Mouse (Mus musculus) intestine, postnatal 0 days (tissue): ENCODE measurements around the gene Lix1l. TPM values are rescaled to one million over a fixed set of nuclear protein-coding genes. Genes with fewer than 3 reads are reported as not detected.

Experiments used
- ATAC-seq: fragments of 200-750 bp; cut with Nextera tagmentation; 2 replicates; pipeline ENCODE4 v1.8.0; 2017; ENCODE audit warnings: mild to moderate bottlenecking, moderate TSS enrichment, moderate library complexity
- H3K27ac ChIP-seq: fragments of 300-500 bp; sonication (generic); 2 replicates; pipeline ENCODE4 v1.5.1; 2014; ENCODE audit warnings: mild to moderate bottlenecking, low read depth, low read length, moderate library complexity
- H3K27me3 ChIP-seq: fragments of 300-500 bp; sonication (generic); replicated peaks from 2 replicates; pipeline ENCODE4 v1.6.1; 2014; ENCODE audit warnings: low read length, mixed read lengths; ENCODE audit not compliant: control insufficient read depth, insufficient read depth
- H3K36me3 ChIP-seq: fragments of 300-500 bp; sonication (generic); 2 replicates; pipeline ENCODE4 v1.6.1; 2014; ENCODE audit warnings: mild to moderate bottlenecking, moderate library complexity; ENCODE audit not compliant: control insufficient read depth, insufficient read depth
- H3K4me1 ChIP-seq: fragments of 300-500 bp; sonication (generic); replicated peaks from 2 replicates; pipeline ENCODE4 v1.6.1; 2014; ENCODE audit warnings: antibody characterized with exemption, low read length, mixed read lengths; ENCODE audit not compliant: control insufficient read depth, insufficient read depth
- H3K4me2 ChIP-seq: fragments of 300-500 bp; sonication (generic); replicated peaks from 2 replicates; pipeline ENCODE4 v1.6.1; 2014; ENCODE audit warnings: low read depth, mild to moderate bottlenecking, moderate library complexity
- H3K4me3 ChIP-seq: fragments of 300-500 bp; sonication (generic); 2 replicates; pipeline ENCODE4 v1.5.1; 2014; ENCODE audit warnings: low read depth, low read length
- H3K9ac ChIP-seq: fragments of 300-500 bp; sonication (generic); 2 replicates; pipeline ENCODE4 v1.6.1; 2014; ENCODE audit warnings: mild to moderate bottlenecking, low read depth, low read length
- H3K9me3 ChIP-seq: fragments of 300-500 bp; sonication (generic); 2 replicates; pipeline ENCODE4 v1.6.1; 2016; ENCODE audit warnings: mixed run types; ENCODE audit not compliant: control insufficient read depth
- CTCF ChIP-seq: sonication (generic); IDR thresholded peaks from 2 replicates; pipeline ENCODE4 v1.5.1; 2016; ENCODE audit warnings: low read depth, mild to moderate bottlenecking, control low read depth, antibody characterized with exemption, moderate library complexity
- WGBS: fragments of 180-500 bp; shearing (Covaris S2); extraction: QIAGEN DNeasy Blood & Tissue Kit; methylation state at CpG from one replicate; pipeline ENCODE4 v1.1.7; 2014; 5-methylcytosine and 5-hydroxymethylcytosine counted together
- polyA plus RNA-seq: library from polyadenylated mRNA; unstranded; fragments of >200 nt; fragmentation: Nextera tagmentation; extraction: Ambion mirVana; gene quantifications from 2 replicates; pipeline ENCODE4 v1.2.1, GENCODE M21; 2015

Gene Lix1l
- polyA plus RNA-seq, 1 experiment from 2014 or later: 2.2 TPM

GRCm38 (mm10) chr3:96597435-96597891 is 3.5 kb upstream of the Lix1l start:
- H3K9ac ChIP-seq: peak overlapping the region; percentile 27
- H3K4me3 ChIP-seq: peak overlapping the region; percentile 43
- H3K36me3 ChIP-seq: no peaks in the 10 kb centered on the region
- peak overlapping the region; percentile 71 for H3K4me2 ChIP-seq
- H3K4me1 ChIP-seq: peaks cover 12% of the 10 kb centered on the region; the same call in 1 of the 2 replicates
- peaks cover 48% of the 10 kb centered on the region for H3K27me3 ChIP-seq
- H3K27ac ChIP-seq: no peak overlapping the region
- no peak for TF ChIP-seq CTCF
- ATAC-seq: no peak
- no peaks in the 10 kb centered on the region for H3K9me3 ChIP-seq
- WGBS: under 1% methylated on average over 40 of the region's 40 CpGs

DNA sequence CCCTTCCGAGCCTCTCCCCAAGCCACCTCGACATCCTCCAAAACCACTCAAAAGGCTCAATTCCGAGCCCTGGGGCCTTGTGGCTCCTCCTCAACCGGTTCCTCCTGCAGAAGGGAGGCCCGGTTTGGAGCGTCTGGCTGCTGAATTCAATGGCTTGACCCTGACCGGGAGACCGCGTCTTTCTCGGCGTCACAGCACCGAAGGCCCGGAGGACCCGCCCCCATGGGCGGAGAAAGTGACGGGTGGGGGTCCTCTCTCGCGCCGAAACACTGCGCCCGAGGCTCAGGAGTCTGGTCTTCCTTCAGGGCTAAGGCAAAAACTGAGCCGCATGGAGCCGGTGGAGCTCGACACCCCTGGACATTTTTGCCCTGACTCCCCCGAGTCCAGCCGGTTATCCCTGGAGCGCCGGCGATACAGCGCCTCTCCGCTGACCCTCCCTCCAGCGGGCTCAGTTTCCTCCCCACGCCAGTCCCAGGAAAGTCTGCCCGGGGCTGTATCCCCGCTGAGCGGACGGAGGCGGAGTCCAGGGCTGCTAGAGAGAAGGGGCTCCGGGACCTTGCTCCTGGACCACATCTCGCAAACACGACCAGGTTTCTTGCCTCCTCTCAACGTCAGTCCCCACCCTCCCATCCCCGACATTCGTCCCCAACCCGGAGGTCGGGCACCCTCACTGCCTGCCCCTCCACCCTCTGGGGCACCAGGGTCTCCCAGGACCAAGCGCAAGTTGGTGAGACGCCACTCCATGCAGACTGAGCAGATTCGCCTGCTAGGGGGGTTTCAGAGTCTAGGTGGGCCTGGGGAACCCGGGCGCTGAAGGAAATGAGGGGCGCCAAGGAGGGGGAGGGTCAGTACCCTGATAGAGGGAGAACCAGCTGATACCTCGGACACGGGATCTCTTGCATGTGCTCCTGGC is 2.5 kb upstream of the Lix1l start:
- 2% methylated on average over 54 of the region's 54 CpGs for WGBS
- peak overlapping the region; percentile 27 for H3K9ac ChIP-seq
- ATAC-seq: no peak
- H3K36me3 ChIP-seq: no peaks in the 10 kb centered on the region
- peaks cover 8% of the 10 kb centered on the region; the same call in 1 of the 2 replicates for H3K4me1 ChIP-seq
- no peaks in the 10 kb centered on the region for H3K9me3 ChIP-seq
- TF ChIP-seq CTCF: no peak
- H3K27ac ChIP-seq: no peak overlapping the region
- H3K4me2 ChIP-seq: peak overlapping the region; percentile 71
- peaks cover 48% of the 10 kb centered on the region for H3K27me3 ChIP-seq
- H3K4me3 ChIP-seq: peak overlapping the region; percentile 43

GRCm38 (mm10) chr3:96599069-96599393 is 1.9 kb upstream of the Lix1l start:
- no peak for ATAC-seq
- Histone ChIP-seq H3K27ac (no peak overlapping the region), H3K9me3 (no peaks in the 10 kb centered on the region), H3K27me3 (peaks cover 48% of the 10 kb centered on the region), H3K9ac (no peak overlapping the region), H3K36me3 (no peaks in the 10 kb centered on the region), H3K4me2 (0 out of 2 replicates have a peak overlapping the region, but pooled peaks have one; percentile 71), H3K4me1 (peaks cover 8% of the 10 kb centered on the region; the same call in 1 of the 2 replicates), H3K4me3 (0 out of 2 replicates have a peak overlapping the region, but pooled peaks have one; percentile 43)
- WGBS: 51% methylated on average over 8 of the region's 8 CpGs
- no peak for TF ChIP-seq CTCF

DNA sequence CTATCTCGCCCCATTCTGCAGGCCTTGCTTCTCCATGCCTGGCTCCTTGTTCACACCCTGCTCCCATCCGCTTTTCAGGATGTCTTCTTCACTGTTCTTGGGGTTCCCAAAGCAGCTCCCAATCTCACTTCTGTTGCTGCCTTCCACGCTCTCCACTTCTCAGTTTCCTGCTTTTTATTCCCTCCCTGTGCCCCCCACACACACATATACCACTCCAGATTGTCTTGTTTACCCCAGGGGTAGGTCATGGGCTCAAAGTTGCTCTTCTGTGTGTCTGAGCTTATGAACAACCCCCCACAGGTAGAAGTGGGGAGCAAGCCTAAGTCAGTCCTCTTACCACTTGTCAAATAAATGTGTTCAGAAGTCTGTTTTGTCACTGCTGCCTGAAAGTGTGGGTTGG is 1.5 kb upstream of the Lix1l start:
- Histone ChIP-seq H3K27me3 (peaks cover 48% of the 10 kb centered on the region), H3K4me3 (no peak overlapping the region), H3K4me2 (no peak overlapping the region), H3K27ac (no peak overlapping the region), H3K9ac (no peak overlapping the region), H3K36me3 (no peaks in the 10 kb centered on the region), H3K4me1 (peaks cover 8% of the 10 kb centered on the region; the same call in 1 of the 2 replicates), H3K9me3 (no peaks in the 10 kb centered on the region)
- no peak for TF ChIP-seq CTCF
- no peak for ATAC-seq
- WGBS: 79% methylated on average over 3 of the region's 3 CpGs

GRCm38 (mm10) chr3:96601251-96601787 is 370 bp downstream of the Lix1l start:
- ATAC-seq: peak; percentile 50
- H3K36me3 ChIP-seq: no peaks in the 10 kb centered on the region
- no peaks in the 10 kb centered on the region for H3K9me3 ChIP-seq
- peaks cover 39% of the 10 kb centered on the region for H3K27me3 ChIP-seq
- peak overlapping the region; percentile 71 for H3K4me2 ChIP-seq
- H3K27ac ChIP-seq: peak overlapping the region; percentile 88
- peak overlapping the region; percentile 58 for H3K4me3 ChIP-seq
- peaks cover 6% of the 10 kb centered on the region; the same call in 1 of the 2 replicates for H3K4me1 ChIP-seq
- TF ChIP-seq CTCF: no peak
- H3K9ac ChIP-seq: peak overlapping the region; percentile 66
- WGBS: 5% methylated on average over 33 of the region's 40 CpGs
